Mouse (Mus musculus) CH12.LX (cell line): ENCODE data around the gene Pde4b. TPM values are rescaled to one million over a fixed set of nuclear protein-coding genes. Genes with fewer than 3 reads are reported as not detected.

ENCODE experiments used
- DNase-seq: peaks from one replicate; pipeline ENCODE4 v3.0.0-alpha.2; 2013; ENCODE audit errors: extremely low read depth
- H3K27ac ChIP-seq: 2 replicates; pipeline ENCODE4 v1.5.1; 2012; ENCODE audit warnings: low read depth, mild to moderate bottlenecking, control low read depth, moderate library complexity; ENCODE audit not compliant: insufficient read depth
- H3K27me3 ChIP-seq: replicated peaks from 2 replicates; pipeline ENCODE3; 2012; ENCODE audit warnings: inconsistent platforms
- H3K36me3 ChIP-seq, 2 experiments: replicated peaks in 1 of 2; 2 replicates each; pipeline versions ENCODE3 to v1.6.1; 2012; ENCODE audit warnings: inconsistent platforms in 1 of 2, low read length in 1 of 2, mild to moderate bottlenecking in 1 of 2, mixed read lengths in 1 of 2, moderate library complexity in 1 of 2; ENCODE audit not compliant: control insufficient read depth in 1 of 2, insufficient read depth in 1 of 2
- H3K4me1 ChIP-seq, 2 experiments: 2 replicates each; pipeline ENCODE4 v1.6.1; 2012; ENCODE audit warnings: inconsistent platforms in 1 of 2, moderate library complexity in 1 of 2; ENCODE audit not compliant: insufficient read depth in 2 of 2, control insufficient read depth in 1 of 2
- H3K4me2 ChIP-seq: 2 replicates; pipeline ENCODE4 v1.6.1; 2012; ENCODE audit warnings: low read depth, mild to moderate bottlenecking, control low read depth; ENCODE audit not compliant: poor library complexity, insufficient read depth, severe bottlenecking
- H3K4me3 ChIP-seq, 3 experiments: fragments of 150-350 bp in 1 of 3; sonication (generic) in 1 of 3; replicated peaks in 1 of 3; 2 replicates each; pipeline versions ENCODE3 to v1.5.1; 2011 to 2012; ENCODE audit warnings: low read depth in 2 of 3, low read length in 2 of 3, mild to moderate bottlenecking in 2 of 3, moderate library complexity in 2 of 3, control low read depth in 1 of 3, improper control_type of control experiment in 1 of 3, inconsistent platforms in 1 of 3, mixed read lengths in 1 of 3; ENCODE audit not compliant: poor library complexity in 1 of 3
- H3K79me2 ChIP-seq: replicated peaks from 2 replicates; pipeline ENCODE4 v1.6.1; 2012; ENCODE audit warnings: mild to moderate bottlenecking, moderate library complexity; ENCODE audit not compliant: control insufficient read depth, poor library complexity, insufficient read depth, severe bottlenecking; ENCODE audit errors: extremely low read depth
- H3K9ac ChIP-seq: 2 replicates; pipeline ENCODE4 v1.6.1; 2012; ENCODE audit warnings: low read depth, mild to moderate bottlenecking, control low read depth, moderate library complexity; ENCODE audit not compliant: insufficient read depth
- H3K9me3 ChIP-seq: replicated peaks from 2 replicates; pipeline ENCODE3; 2012; ENCODE audit warnings: low read length, inconsistent platforms, mixed read lengths
- BHLHE40 ChIP-seq: IDR thresholded peaks from 2 replicates; pipeline ENCODE4 v1.6.1; 2011; ENCODE audit warnings: mild to moderate bottlenecking, low read depth, low read length, improper control_type of control experiment
- CHD2 ChIP-seq: IDR thresholded peaks from 2 replicates; pipeline ENCODE4 v1.6.1; 2011; ENCODE audit warnings: low read length, improper control_type of control experiment
- E2F4 ChIP-seq: IDR thresholded peaks from 2 replicates; pipeline ENCODE4 v1.6.1; 2011; ENCODE audit warnings: low read depth, low read length, improper control_type of control experiment; ENCODE audit not compliant: insufficient replicate concordance
- ELF1 ChIP-seq: IDR thresholded peaks from 2 replicates; pipeline ENCODE4 v1.6.1; 2014; ENCODE audit warnings: low read depth, mild to moderate bottlenecking, inconsistent platforms, low read length, improper control_type of control experiment
- EP300 ChIP-seq: IDR thresholded peaks from 2 replicates; pipeline ENCODE4 v1.6.1; 2011; ENCODE audit warnings: low read length, improper control_type of control experiment
- ETS1 ChIP-seq: conservative IDR thresholded peaks from 2 replicates; pipeline ENCODE4 v1.6.1; 2012; ENCODE audit warnings: low read depth, mild to moderate bottlenecking, inconsistent platforms, low read length, improper control_type of control experiment, moderate library complexity
- HCFC1 ChIP-seq: IDR thresholded peaks from 2 replicates; pipeline ENCODE4 v1.6.1; 2012; ENCODE audit warnings: low read depth, mild to moderate bottlenecking, inconsistent platforms, low read length, improper control_type of control experiment
- IRF4 ChIP-seq: IDR thresholded peaks from 2 replicates; pipeline ENCODE4 v1.6.1; 2014; ENCODE audit warnings: low read depth, mild to moderate bottlenecking, inconsistent platforms, low read length, improper control_type of control experiment
- JUN ChIP-seq: IDR thresholded peaks from 2 replicates; pipeline ENCODE4 v1.6.1; 2011; ENCODE audit warnings: low read depth, mild to moderate bottlenecking, low read length, improper control_type of control experiment, moderate library complexity; ENCODE audit not compliant: insufficient read depth
- JUND ChIP-seq: conservative IDR thresholded peaks from 2 replicates; pipeline ENCODE4 v1.6.1; 2011; ENCODE audit warnings: low read depth, low read length, improper control_type of control experiment
- MAFK ChIP-seq: IDR thresholded peaks from 2 replicates; pipeline ENCODE4 v1.6.1; 2011; ENCODE audit warnings: low read length, improper control_type of control experiment; ENCODE audit not compliant: insufficient replicate concordance
- MAX ChIP-seq: IDR thresholded peaks from 2 replicates; pipeline ENCODE4 v1.6.1; 2011; ENCODE audit warnings: low read length, improper control_type of control experiment
- MAZ ChIP-seq: IDR thresholded peaks from 2 replicates; pipeline ENCODE4 v1.6.1; 2012; ENCODE audit warnings: low read depth, mild to moderate bottlenecking, inconsistent platforms, low read length, improper control_type of control experiment, moderate library complexity
- MEF2A ChIP-seq: IDR thresholded peaks from 2 replicates; pipeline ENCODE4 v1.6.1; 2014; ENCODE audit warnings: low read depth, mild to moderate bottlenecking, inconsistent platforms, low read length, improper control_type of control experiment, borderline replicate concordance
- MXI1 ChIP-seq: IDR thresholded peaks from 2 replicates; pipeline ENCODE4 v1.6.1; 2011; ENCODE audit warnings: mild to moderate bottlenecking, low read depth, low read length, improper control_type of control experiment
- MYC ChIP-seq: IDR thresholded peaks from 2 replicates; pipeline ENCODE4 v1.6.1; 2011; ENCODE audit warnings: low read depth, mild to moderate bottlenecking, improper control_type of control experiment, low read length
- NELFE ChIP-seq: IDR thresholded peaks from 2 replicates; pipeline ENCODE4 v1.6.1; 2011; ENCODE audit warnings: low read depth, low read length, improper control_type of control experiment
- POLR2A ChIP-seq: IDR thresholded peaks from 2 replicates; pipeline ENCODE4 v1.6.1; 2011; ENCODE audit warnings: low read depth, mild to moderate bottlenecking, improper control_type of control experiment, low read length
- POLR2AphosphoS2 ChIP-seq: IDR thresholded peaks from 2 replicates; pipeline ENCODE4 v1.6.1; 2011; ENCODE audit warnings: low read depth, low read length, improper control_type of control experiment
- RAD21 ChIP-seq: IDR thresholded peaks from 2 replicates; pipeline ENCODE4 v1.6.1; 2011; ENCODE audit warnings: low read depth, mild to moderate bottlenecking, low read length, improper control_type of control experiment, moderate library complexity
- RCOR1 ChIP-seq: conservative IDR thresholded peaks from 2 replicates; pipeline ENCODE4 v1.6.1; 2012; ENCODE audit warnings: low read depth, mild to moderate bottlenecking, inconsistent platforms, low read length, improper control_type of control experiment
- SIN3A ChIP-seq: IDR thresholded peaks from 2 replicates; pipeline ENCODE4 v1.6.1; 2012; ENCODE audit warnings: low read length, improper control_type of control experiment, inconsistent platforms
- SMC3 ChIP-seq: IDR thresholded peaks from 2 replicates; pipeline ENCODE4 v1.6.1; 2011; ENCODE audit warnings: low read depth, low read length, improper control_type of control experiment
- TBP ChIP-seq: conservative IDR thresholded peaks from 2 replicates; pipeline ENCODE4 v1.6.1; 2011; ENCODE audit warnings: low read depth, low read length, improper control_type of control experiment
- TCF12 ChIP-seq: IDR thresholded peaks from 2 replicates; pipeline ENCODE4 v1.6.1; 2014; ENCODE audit warnings: low read depth, mild to moderate bottlenecking, inconsistent platforms, low read length, improper control_type of control experiment
- UBTF ChIP-seq: IDR thresholded peaks from 2 replicates; pipeline ENCODE4 v1.6.1; 2012; ENCODE audit warnings: low read depth, mild to moderate bottlenecking, inconsistent platforms, low read length, improper control_type of control experiment, moderate library complexity
- USF2 ChIP-seq: conservative IDR thresholded peaks from 2 replicates; pipeline ENCODE4 v1.6.1; 2011; ENCODE audit warnings: low read depth, low read length, improper control_type of control experiment
- ZKSCAN1 ChIP-seq: IDR thresholded peaks from 2 replicates; pipeline ENCODE4 v1.6.1; 2012; ENCODE audit warnings: low read depth, inconsistent platforms, low read length, improper control_type of control experiment, borderline replicate concordance
- ZNF384 ChIP-seq: IDR thresholded peaks from 2 replicates; pipeline ENCODE4 v1.6.1; 2012; ENCODE audit warnings: low read depth, low read length, improper control_type of control experiment, inconsistent platforms
- dilution Hi-C: fragments of 300-500 bp; cut with MboI; formaldehyde crosslinking; loops from 2 replicates; pipeline ENCODE4 v1.14.3; 2020; ENCODE audit warnings: low sequenced_read_pairs; ENCODE audit not compliant: extremely low pct_unique_long_range_greater_than_20kb, extremely low pct_ligation_motif_present
- in situ Hi-C: fragments of 300-500 bp; cut with MboI; formaldehyde crosslinking; loops from 3 replicates; pipeline ENCODE4 v1.14.3; 2019; ENCODE audit warnings: low sequenced_read_pairs, low pct_ligation_motif_present, low pct_unique_long_range_greater_than_20kb, mixed read lengths
- polyA plus RNA-seq: library from polyadenylated mRNA; unstranded; fragments of >175 nt; gene quantifications from 2 replicates; pipeline ENCODE4 v1.2.1, GENCODE M21; 2012; ENCODE audit warnings: low read depth; ENCODE audit not compliant: insufficient read length
- total RNA-seq, 2 experiments: library from RNA; depleted of rRNA; stranded (reverse); fragments of 300-350 nt in 1 of 2; fragments of >200 nt in 1 of 2; gene quantifications; 2 replicates each; pipeline ENCODE4 v1.2.3; 2012 to 2014

Gene Pde4b
- total and polyA plus RNA-seq, 3 experiments, result 9.6 to 24.2 (median 21.8) TPM

DNA sequence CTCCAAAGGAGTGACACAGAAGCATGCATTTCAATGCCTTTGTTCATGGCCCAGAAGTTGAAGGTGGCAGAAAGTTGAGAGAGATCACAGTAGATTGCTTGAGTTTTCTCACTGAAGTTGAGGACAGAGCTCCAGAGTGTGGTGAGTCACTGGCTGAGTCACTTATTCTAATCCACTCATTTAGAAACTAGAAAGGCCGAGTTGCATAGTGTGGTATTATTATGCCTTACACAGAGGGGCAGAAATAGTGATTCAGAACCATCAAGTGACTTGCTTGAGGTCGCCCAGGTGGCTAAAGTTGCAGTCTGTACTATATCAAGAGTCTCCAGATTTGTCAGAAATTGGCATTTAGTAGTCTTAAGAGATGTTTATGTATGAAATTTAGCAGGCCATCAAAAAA is 306.3 kb downstream of the Pde4b start:
- dilution Hi-C loops (no loop called here), in situ Hi-C loops (no loop called here)
- peak; percentile 93 for DNase-seq
- Histone ChIP-seq H3K9me3 (peaks cover 4% of the 10 kb centered on the region), H3K4me3 (no peak overlapping the region), H3K4me1 (peaks cover 11 to 31% of the 10 kb centered on the region in 2 experiments; a peak in 3 of 4 replicates), H3K79me2 (no peaks in the 10 kb centered on the region), H3K9ac (peak overlapping the region; percentile 65), H3K27ac (peak overlapping the region; percentile 96), H3K36me3 (no peaks in the 10 kb centered on the region), H3K4me2 (peak overlapping the region; percentile 67), H3K27me3 (no peaks in the 10 kb centered on the region)
- TF ChIP-seq POLR2AphosphoS2 (no peak), UBTF (no peak), RAD21 (no peak; the same call in none of the 2 replicates), NELFE (no peak), JUND (peak; percentile 100), POLR2A (no peak), EP300 (peak; percentile 100), ZKSCAN1 (no peak), HCFC1 (peak; percentile 49; the same call in 1 of the 2 replicates), ELF1 (0 out of 2 replicates have a peak, but pooled peaks have one; percentile 28), BHLHE40 (peak; percentile 89), JUN (peak; percentile 99), RCOR1 (peak; percentile 98), MEF2A (peak; percentile 98), MYC (peak; percentile 83; the same call in 1 of the 2 replicates), MAFK (peak; percentile 91), IRF4 (peak; percentile 100), ZNF384 (peak; percentile 79), TBP (peak; percentile 49; the same call in 1 of the 2 replicates), SMC3 (peak; percentile 27), MAX (peak; percentile 74), E2F4 (no peak), TCF12 (peak; percentile 99), SIN3A (0 out of 2 replicates have a peak, but pooled peaks have one; percentile 71), ETS1 (peak; percentile 100), MXI1 (0 out of 2 replicates have a peak, but pooled peaks have one; percentile 21), CHD2 (peak; percentile 87), MAZ (peak; percentile 56; the same call in 1 of the 2 replicates), USF2 (no peak)
